Mouse (Mus musculus) thymus, adult 2 months (tissue): ENCODE measurements around the gene Pde10a.

ENCODE experiments used
- CTCF ChIP-seq: fragments of 200-500 bp; IDR thresholded peaks from 2 replicates; pipeline ENCODE4 v1.5.1; 2012; ENCODE audit warnings: mild to moderate bottlenecking, control low read depth, low read length, moderate library complexity, borderline replicate concordance; ENCODE audit not compliant: control insufficient read depth, poor library complexity, insufficient read depth; ENCODE audit errors: extremely low read depth
- POLR2A ChIP-seq: fragments of 200-500 bp; IDR thresholded peaks from 2 replicates; pipeline ENCODE4 v1.6.1; 2012; ENCODE audit warnings: mild to moderate bottlenecking, low read length, control low read depth, moderate library complexity; ENCODE audit not compliant: control insufficient read depth, poor library complexity, insufficient read depth; ENCODE audit errors: extremely low read depth

GRCm38 (mm10) chr17:8479493-8480128 lies 45.6 kb upstream of the Pde10a start:
- TF ChIP-seq CTCF (no peak), POLR2A (no peak)
